Mouse (Mus musculus): ENCODE measurements around the gene Eif2b3.

Eif2b3 gene

DNA sequence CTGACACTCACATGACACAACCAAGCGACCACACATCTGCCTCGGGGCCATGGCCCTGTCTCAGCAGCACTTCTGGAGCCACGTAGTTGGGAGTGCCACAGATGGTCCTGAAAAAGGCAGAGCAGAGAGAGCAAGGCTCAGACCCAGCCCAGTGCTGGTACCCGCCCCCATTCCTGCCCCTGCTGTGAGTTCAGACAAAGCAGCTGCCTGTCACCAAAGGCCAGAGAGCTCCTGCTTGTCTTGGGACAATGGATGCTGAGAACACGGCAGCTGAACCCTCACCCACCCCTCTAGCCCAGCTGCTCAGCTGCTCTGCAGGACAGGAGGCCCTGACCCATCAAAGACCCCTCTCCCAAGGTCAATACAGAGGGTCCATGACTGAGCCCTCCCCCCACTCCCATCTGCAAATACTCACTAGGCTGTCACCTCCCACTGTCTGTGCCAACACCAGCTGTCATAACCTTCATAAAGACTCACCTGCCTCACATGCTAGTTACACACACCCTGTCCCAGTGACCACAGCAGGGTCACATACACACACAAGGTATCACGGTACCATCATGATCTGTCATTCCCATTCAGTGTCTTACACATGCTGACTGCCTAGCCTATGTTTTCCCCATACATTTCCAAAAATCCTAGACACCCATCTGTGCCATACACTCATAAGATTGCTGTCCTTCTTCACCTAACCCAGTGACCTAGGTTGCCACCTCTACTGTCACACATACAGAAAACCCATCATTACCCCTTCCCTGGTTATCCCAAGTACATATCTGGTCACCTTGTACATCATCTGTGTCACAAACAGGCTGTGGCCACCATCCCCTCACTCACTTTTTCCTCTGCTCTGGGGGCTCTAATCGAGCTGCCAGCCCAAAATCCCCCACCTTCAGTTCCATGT, 112.9 kb downstream of the Eif2b3 start:
- POLR2A ChIA-PET, result interaction anchor here (0.5 to 69.1 kb wide), 49 partner anchors 1 to 704 kb away, joined by 3 to 3713 read pairs (median 5); partner anchors contain the start of genes Ptch2 (in 3 of the 4), Rps8 (in 3 of the 4), Btbd19 (in 2 of the 4) and Kif2c (in 2 of the 4)
- CTCF ChIA-PET, result interaction anchor here (0.6 to 4.0 kb wide), 9 partner anchors 11 to 1041 kb away, joined by 3 to 78 read pairs (median 6); partner anchors contain the start of gene Hectd3 (in 1 of the 4)

DNA sequence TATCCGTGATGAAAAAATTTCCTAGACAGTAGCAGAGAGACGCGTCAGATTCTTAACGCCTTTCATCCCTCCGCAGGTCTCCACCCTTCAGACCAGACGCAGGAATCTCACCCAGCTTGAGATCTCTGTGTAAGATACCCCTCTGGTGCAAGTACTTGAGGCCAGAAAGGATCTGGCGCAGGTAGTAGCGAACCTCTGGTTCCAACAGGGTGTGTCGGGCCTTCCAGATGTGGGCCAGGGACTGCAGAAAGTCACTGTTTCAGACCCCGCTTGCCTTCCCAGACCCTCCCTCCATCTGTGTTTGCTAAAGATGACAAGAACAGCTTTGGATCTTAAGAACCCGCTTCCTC, 113.6 kb downstream of the Eif2b3 start:
- POLR2A ChIA-PET, result interaction anchor here (0.5 to 69.1 kb wide), 52 partner anchors 0 to 516 kb away, joined by 3 to 3713 read pairs (median 6); partner anchors contain the start of genes Btbd19 (in 4 of the 4), Ptch2 (in 3 of the 4), Rps8 (in 3 of the 4) and Tctex1d4 (in 3 of the 4)
- CTCF ChIA-PET, result interaction anchor here in 3 of 4 experiments (1.2 to 4.0 kb wide), 9 partner anchors 11 to 130 kb away, joined by 3 to 78 read pairs (median 9); no protein-coding TSS in a partner anchor

DNA sequence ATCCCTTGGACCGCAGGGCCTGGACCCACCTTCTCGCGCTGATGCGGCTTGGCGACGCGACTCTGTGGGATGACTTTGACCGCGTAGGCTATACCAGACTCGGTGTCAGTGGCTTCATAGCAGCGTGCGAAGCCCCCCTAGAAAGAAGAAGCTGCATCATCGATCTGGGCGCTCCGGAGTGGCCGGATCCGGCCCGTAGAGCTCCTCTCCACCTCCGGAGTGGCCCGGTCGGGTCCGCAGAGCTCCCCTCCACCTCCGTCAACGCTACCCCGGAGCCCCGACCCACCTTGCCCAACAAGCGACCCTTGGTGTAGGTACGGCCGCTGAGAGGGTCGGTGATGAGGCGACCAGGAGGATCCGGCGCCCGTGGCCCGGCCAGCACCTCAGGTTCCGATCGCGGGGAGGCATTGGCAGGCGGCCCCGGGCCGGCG, 114.2 kb downstream of the Eif2b3 start:
- POLR2A ChIA-PET, result interaction anchor here (0.5 to 69.1 kb wide), 82 partner anchors 1 to 506 kb away, joined by 3 to 3713 read pairs (median 4); partner anchors contain the start of genes Btbd19 (in 4 of the 4), Hectd3 (in 3 of the 4), Kif2c (in 3 of the 4) and Ptch2 (in 3 of the 4)
- CTCF ChIA-PET, result interaction anchor here in 3 of 4 experiments (0.8 to 4.0 kb wide), 16 partner anchors 8 to 138 kb away, joined by 3 to 78 read pairs (median 8); partner anchors contain the start of genes Btbd19 (in 1 of the 3) and Hectd3 (in 1 of the 3)

DNA sequence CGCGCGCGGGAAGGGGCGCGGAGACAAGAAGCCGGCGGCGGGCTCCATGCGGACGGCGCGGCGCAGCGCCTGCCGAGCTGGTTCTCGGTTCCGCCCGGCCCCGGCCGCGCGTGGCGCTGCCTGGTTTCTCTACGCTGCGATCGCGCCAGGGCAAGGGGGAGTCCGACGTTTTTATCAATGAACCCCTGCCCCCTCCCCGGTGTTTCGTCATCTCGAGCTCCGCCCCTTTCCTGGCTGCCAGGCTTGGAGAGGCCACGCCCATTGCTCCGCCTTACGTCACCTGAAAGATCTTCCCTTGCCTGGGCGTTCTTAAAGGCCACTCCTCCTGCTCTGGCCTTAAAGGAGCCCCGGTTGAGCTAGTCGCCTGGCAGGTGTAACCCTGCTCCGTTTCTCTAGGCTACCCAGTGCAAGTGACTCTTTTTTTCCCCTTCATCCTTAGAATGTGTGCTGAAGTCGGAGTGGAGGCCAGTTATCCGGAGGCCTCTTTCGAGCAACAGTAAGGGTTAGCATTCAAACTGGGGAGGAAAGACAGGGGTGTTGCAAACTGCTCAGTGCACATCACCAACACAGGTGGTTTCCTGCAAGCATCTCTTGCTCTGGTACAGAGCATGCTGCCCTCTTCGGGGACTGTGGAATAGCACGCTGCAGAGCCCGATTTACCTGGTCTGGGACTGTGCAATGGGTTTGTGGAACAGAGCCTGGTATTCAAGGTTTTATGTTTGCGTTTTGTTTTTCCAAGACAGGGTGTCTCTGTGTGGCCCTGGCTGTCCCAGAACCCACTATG, 114.8 kb downstream of the Eif2b3 start, which contains the start of gene Plk3:
TSS of gene Plk3 (minus strand) at position 147 of the 784 bp plus-strand sequence.
- CTCF ChIA-PET, result interaction anchor here (0.5 to 4.0 kb wide), 20 partner anchors 9 to 247 kb away, joined by 3 to 78 read pairs (median 6); partner anchors contain the start of genes Btbd19 (in 1 of the 4), Hectd3 (in 1 of the 4) and Rps8 (in 1 of the 4)
- POLR2A ChIA-PET, result interaction anchor here (0.5 to 69.1 kb wide), 86 partner anchors 1 to 821 kb away, joined by 3 to 3713 read pairs (median 4); partner anchors contain the start of genes Btbd19 (in 4 of the 4), Hectd3 (in 3 of the 4), Kif2c (in 3 of the 4) and Ptch2 (in 3 of the 4)

DNA sequence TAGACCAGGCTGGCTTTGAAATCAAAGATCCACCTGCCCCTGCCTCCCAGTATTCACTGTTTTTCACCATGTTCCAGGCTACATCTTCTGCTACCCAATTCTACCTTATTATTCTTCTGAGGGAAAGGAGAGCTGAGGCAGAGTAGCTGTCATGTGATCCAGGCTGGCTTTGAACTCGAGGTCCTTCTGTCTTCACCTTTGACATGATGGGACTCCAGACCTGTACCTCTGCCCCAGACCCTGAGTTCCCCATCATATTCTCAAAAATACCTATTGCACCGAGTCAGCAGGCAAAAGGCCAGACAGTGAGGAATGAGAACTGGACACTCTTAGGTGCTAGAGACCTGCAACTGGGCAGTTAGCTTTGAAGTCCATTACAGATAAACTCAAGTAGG, 115.4 kb downstream of the Eif2b3 start:
- POLR2A ChIA-PET, result interaction anchor here (0.6 to 69.1 kb wide), 54 partner anchors 2 to 820 kb away, joined by 3 to 3713 read pairs (median 7); partner anchors contain the start of genes Btbd19 (in 4 of the 4), Kif2c (in 3 of the 4), Ptch2 (in 3 of the 4) and Rps8 (in 3 of the 4)
- CTCF ChIA-PET, result interaction anchor here (0.7 to 4.0 kb wide), 13 partner anchors 10 to 248 kb away, joined by 3 to 78 read pairs (median 9); partner anchors contain the start of gene Hectd3 (in 1 of the 4)

DNA sequence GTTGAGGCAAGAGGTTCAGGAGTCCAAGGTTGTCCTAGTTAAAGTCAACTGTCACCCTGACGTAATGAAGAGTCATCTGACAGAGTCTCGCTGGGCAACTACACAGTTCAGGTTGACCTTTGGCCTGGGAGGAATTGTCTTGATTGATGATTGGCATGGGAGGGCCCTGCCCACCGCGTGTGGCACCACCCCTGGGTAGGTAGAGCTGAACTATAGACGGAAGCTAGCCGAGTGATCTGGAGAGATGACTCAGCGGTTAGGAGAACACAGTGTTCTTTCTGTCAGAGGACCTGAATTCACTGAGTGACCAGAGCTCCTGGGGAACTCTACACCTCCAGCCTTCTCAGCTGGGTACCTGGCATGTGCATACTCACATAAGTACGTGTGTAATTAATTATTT, 116.8 kb downstream of the Eif2b3 start:
- CTCF ChIA-PET, result interaction anchor here in 3 of 4 experiments (0.5 to 3.4 kb wide), 11 partner anchors 10 to 492 kb away, joined by 3 to 13 read pairs (median 3); partner anchors contain the start of gene Rps8 (in 1 of the 3)

More for the DNA sequence above, 116.8 kb downstream of the Eif2b3 start:
- POLR2A ChIA-PET, result interaction anchor here (0.6 to 69.1 kb wide), 32 partner anchors 3 to 450 kb away, joined by 3 to 3713 read pairs (median 4); partner anchors contain the start of genes Rps8 (in 4 of the 4), Btbd19 (in 3 of the 4), Tctex1d4 (in 3 of the 4) and Hectd3 (in 2 of the 4)
